Mouse (Mus musculus): ENCODE measurements around the gene Supt5.

- TF ChIP-seq FLI1 (IDR thresholded peaks at IDR 0.05; ENCODE audit: low read length) (no peak), GATA1 (IDR thresholded peaks at IDR 0.05; ENCODE audit: borderline replicate concordance, low read length) (no peak)
Observed at GRCm38 (mm10) chr7:28271761-28272160, 66.8 kb downstream of the Supt5 start.

All from megakaryocyte, embryonic 14.5 days (primary cell).